In genomic region chr10:78238926-78239325, GRCm38 (mm10) we compare ENCODE assay signal across 17 mouse cellular contexts. TPM values are rescaled to one million over a fixed set of nuclear protein-coding genes. Genes with fewer than 3 reads are reported as not detected.
A peak's percentile ranks its signal among the peaks of the same experiment; 100 is the strongest.
DNase-seq lines count a peak whose midpoint lies in the region; ATAC-seq and TF ChIP-seq lines count a peak whose summit lies in the region.
"Had no signal": no experiment of that assay in that cellular context is flagged by ENCODE, and none has a peak within 500 bp of the region (broad histone marks: within the 10 kb centered on the region; RNA-seq: fewer than 3 reads in every experiment).

No protein-coding gene starts in this region.

- peaks cover 97% of the 10 kb centered on the region for H3K4me1 ChIP-seq in megakaryocyte, embryonic 14.5 days
- H3K4me1 ChIP-seq in liver, embryonic 13.5 days (replicated peaks), result peaks cover 99% of the 10 kb centered on the region

- no peak overlapping the region for H3K4me3 ChIP-seq in layer of hippocampus, adult 2 months
- H3K4me3 ChIP-seq in megakaryocyte, embryonic 14.5 days (replicated peaks), result peak overlapping the region; percentile 15
- no peak overlapping the region for H3K4me3 ChIP-seq in liver, embryonic 13.5 days (replicated peaks)
- H3K4me3 ChIP-seq: embryonic facial prominence, embryonic 12.5 days; hindbrain, embryonic 12.5 days; lung, embryonic 15.5 days; midbrain, embryonic 13.5 days had no signal

- peak overlapping the region; percentile 33; the same call in 1 of the 2 replicates for H3K9ac ChIP-seq in liver, embryonic 13.5 days
- H3K9ac ChIP-seq: embryonic facial prominence, embryonic 12.5 days; hindbrain, embryonic 12.5 days; lung, embryonic 15.5 days; midbrain, embryonic 13.5 days had no signal

- peak overlapping the region; percentile 51 for H3K27ac ChIP-seq in layer of hippocampus, adult 2 months
- H3K27ac ChIP-seq in liver, embryonic 13.5 days, result peak overlapping the region; percentile 81
- H3K27ac ChIP-seq: embryonic facial prominence, embryonic 12.5 days; hindbrain, embryonic 12.5 days; lung, embryonic 15.5 days; macrophage; midbrain, embryonic 13.5 days; stomach, postnatal 0 days had no signal

- H3K9me3 ChIP-seq in megakaryocyte, embryonic 14.5 days, result no peaks in the 10 kb centered on the region
- H3K9me3 ChIP-seq in liver, embryonic 13.5 days (replicated peaks), result no peaks in the 10 kb centered on the region
- H3K9me3 ChIP-seq: embryonic facial prominence, embryonic 12.5 days; hindbrain, embryonic 12.5 days; lung, embryonic 15.5 days; midbrain, embryonic 13.5 days had no signal

- no peak for DNase-seq in layer of hippocampus, adult 2 months (ENCODE audit: low spot score in 2 of 2)
- no peak for DNase-seq in layer of hippocampus, adult 11-12 months (ENCODE audit: low spot score)
- no peak for DNase-seq in liver, embryonic 13.5 days
- no peak for DNase-seq in adrenal gland, adult 18-20 months (ENCODE audit: low spot score in 2 of 2)
- DNase-seq in kidney, postnatal 14 days, result no peak
- DNase-seq: adrenal gland, postnatal 36 days; cerebellum, adult 18-20 months had no signal

- no peak for TF ChIP-seq CTCF in layer of hippocampus, adult 2 months (conservative IDR thresholded peaks at IDR 0.05)

- ATAC-seq in megakaryocyte, adult 5-6 weeks (ENCODE audit: poor library complexity, severe bottlenecking), result no peak
- no peak for ATAC-seq in liver, embryonic 13.5 days (ENCODE audit: low read depth)
- ATAC-seq: activated CD4-positive, CD25-positive, alpha-beta regulatory T cell, adult 4 months; intestine, postnatal 0 days; midbrain, embryonic 13.5 days had no signal

- WGBS in liver, embryonic 13.5 days (ENCODE audit: insufficient replicate concordance), result 89% methylated on average over 6 of the region's 6 CpGs

- no peak overlapping the region for H3K4me2 ChIP-seq in liver, embryonic 13.5 days
- H3K4me2 ChIP-seq: embryonic facial prominence, embryonic 12.5 days; hindbrain, embryonic 12.5 days; lung, embryonic 15.5 days; midbrain, embryonic 13.5 days had no signal

- peaks cover 66% of the 10 kb centered on the region for H3K36me3 ChIP-seq in megakaryocyte, embryonic 14.5 days (replicated peaks; ENCODE audit: low read length)
- peaks cover 32% of the 10 kb centered on the region for H3K36me3 ChIP-seq in liver, embryonic 13.5 days
- H3K36me3 ChIP-seq: embryonic facial prominence, embryonic 12.5 days; lung, embryonic 15.5 days had no signal

- H3K27me3 ChIP-seq in megakaryocyte, embryonic 14.5 days (replicated peaks), result no peaks in the 10 kb centered on the region
- H3K27me3 ChIP-seq in liver, embryonic 13.5 days, result no peaks in the 10 kb centered on the region
- H3K27me3 ChIP-seq: embryonic facial prominence, embryonic 12.5 days; hindbrain, embryonic 12.5 days; lung, embryonic 15.5 days; midbrain, embryonic 13.5 days had no signal

RNA-seq across cellular contexts. Expression of gene Trappc10, which starts 5.5 kb away (rescaled TPM):
- 10 to 100 TPM; 83.4 to 84.1 TPM for total RNA-seq in layer of hippocampus, adult 2 months (2021)
- 11.0 and 13.6 TPM in 2 replicates for polyA plus RNA-seq in megakaryocyte, embryonic 14.5 days (2012; ENCODE audit: insufficient read depth, low replicate concordance)
- 26.1 and 37.9 TPM in 2 replicates for total RNA-seq in megakaryocyte, adult 5-6 weeks (2015)
- 26.9 and 29.1 TPM in 2 replicates for total RNA-seq in megakaryocyte, adult 5-6 weeks (2017)
- 15.6 and 15.8 TPM in 2 replicates for polyA plus RNA-seq in liver, embryonic 13.5 days (2015; fragmentation: Nextera tagmentation; extraction: Ambion mirVana)
- 10 to 100 TPM; 44.2 to 53.2 TPM for total RNA-seq in adrenal gland, adult 18-20 months (2021)

RNA-seq across cellular contexts. Expression of gene Pwp2, which starts 54.0 kb away (rescaled TPM):
- 10 to 100 TPM; 19.7 to 19.9 TPM for total RNA-seq in layer of hippocampus, adult 2 months (2021)
- 1.3 and 2.9 TPM in 2 replicates for polyA plus RNA-seq in megakaryocyte, embryonic 14.5 days (2012; ENCODE audit: insufficient read depth, low replicate concordance)
- total RNA-seq in megakaryocyte, adult 5-6 weeks (2015), result 2.2 and 3.0 TPM in 2 replicates
- 7.4 and 8.8 TPM in 2 replicates for total RNA-seq in megakaryocyte, adult 5-6 weeks (2017)
- 16.6 and 18.9 TPM in 2 replicates for polyA plus RNA-seq in liver, embryonic 13.5 days (2015; fragmentation: Nextera tagmentation; extraction: Ambion mirVana)
- 10 to 100 TPM; 17.9 to 21.4 TPM for total RNA-seq in adrenal gland, adult 18-20 months (2021)
